Mouse (Mus musculus) erythroblast, embryonic 14.5 days (primary cell): ENCODE measurements around the gene Arpc5. TPM values are rescaled to one million over a fixed set of nuclear protein-coding genes. Genes with fewer than 3 reads are reported as not detected.
A peak's percentile ranks its signal among the peaks of the same experiment; 100 is the strongest.

Experiments used
- H3K27me3 ChIP-seq: 2 replicates; pipeline ENCODE4 v1.6.1; 2012; ENCODE audit warnings: inconsistent platforms; ENCODE audit not compliant: control insufficient read depth
- H3K36me3 ChIP-seq: 2 replicates; pipeline ENCODE4 v1.6.1; 2012; ENCODE audit warnings: mild to moderate bottlenecking, inconsistent platforms; ENCODE audit not compliant: control insufficient read depth
- H3K4me1 ChIP-seq: 2 replicates; pipeline ENCODE4 v1.6.1; 2012; ENCODE audit warnings: inconsistent platforms; ENCODE audit not compliant: control insufficient read depth
- H3K4me3 ChIP-seq: replicated peaks from 2 replicates; pipeline ENCODE3; 2012; ENCODE audit warnings: moderate library complexity, mild to moderate bottlenecking, inconsistent platforms
- H3K9me3 ChIP-seq: 2 replicates; pipeline ENCODE4 v1.6.1; 2012; ENCODE audit warnings: low read length, inconsistent platforms, mixed read lengths; ENCODE audit not compliant: control insufficient read depth
- GATA1 ChIP-seq: IDR thresholded peaks from 2 replicates; pipeline ENCODE4 v1.6.1; 2012; ENCODE audit warnings: low read length, inconsistent platforms, mixed read lengths
- TAL1 ChIP-seq: IDR thresholded peaks from 3 replicates; pipeline ENCODE4 v1.6.1; 2012; ENCODE audit warnings: low read length, inconsistent platforms, mixed read lengths
- polyA plus RNA-seq: library from polyadenylated mRNA; stranded (reverse); fragments of >175 nt; gene quantifications from 2 replicates; pipeline ENCODE4 v1.2.3, GENCODE M21; 2012

Arpc5 gene
- polyA plus RNA-seq = 16.9 and 23.0 TPM in 2 replicates

- Histone ChIP-seq H3K4me3 (peak within 1 kb of the TSS; percentile 94), H3K9me3 (no peaks in the 10 kb centered on the region), H3K36me3 (peaks cover 31% of the 10 kb centered on the region), H3K4me1 (peaks cover 21% of the 10 kb centered on the region), H3K27me3 (peaks cover 38% of the 10 kb centered on the region)
- TF ChIP-seq GATA1 (no peak), TAL1 (no peak)
Observed at GRCm38 (mm10) chr1:152766032-152766772, at the start of gene Arpc5, which contains the start of gene Rgl1. Gene Arpc5 (plus strand): TSS chr1:152766542. Gene Rgl1 (minus strand): TSS chr1:152766351.

- H3K27me3 ChIP-seq = no peaks in the 10 kb centered on the region
Observed at GRCm38 (mm10) chr1:152717329-152717728, 49.0 kb upstream of the Arpc5 start.

GRCm38 (mm10) chr1:152718200-152718599, 48.1 kb upstream of the Arpc5 start:
- H3K36me3 ChIP-seq = no peaks in the 10 kb centered on the region
- no peaks in the 10 kb centered on the region for H3K4me1 ChIP-seq
- H3K9me3 ChIP-seq = no peaks in the 10 kb centered on the region
- no peaks in the 10 kb centered on the region for H3K27me3 ChIP-seq
- TF ChIP-seq GATA1 (no peak), TAL1 (no peak)
- H3K4me3 ChIP-seq = no peak overlapping the region

More at GRCm38 (mm10) chr1:152717329-152717728, 49.0 kb upstream of the Arpc5 start:
- Histone ChIP-seq H3K9me3 (no peaks in the 10 kb centered on the region), H3K4me1 (no peaks in the 10 kb centered on the region), H3K36me3 (no peaks in the 10 kb centered on the region), H3K4me3 (no peak overlapping the region)
- no peak for TF ChIP-seq GATA1
- no peak for TF ChIP-seq TAL1

GRCm38 (mm10) chr1:152720969-152721368, 45.4 kb upstream of the Arpc5 start:
- no peaks in the 10 kb centered on the region for H3K27me3 ChIP-seq
- no peaks in the 10 kb centered on the region for H3K9me3 ChIP-seq
- H3K4me3 ChIP-seq = no peak overlapping the region
- no peak for TF ChIP-seq TAL1
- H3K4me1 ChIP-seq = no peaks in the 10 kb centered on the region
- H3K36me3 ChIP-seq = no peaks in the 10 kb centered on the region

DNA sequence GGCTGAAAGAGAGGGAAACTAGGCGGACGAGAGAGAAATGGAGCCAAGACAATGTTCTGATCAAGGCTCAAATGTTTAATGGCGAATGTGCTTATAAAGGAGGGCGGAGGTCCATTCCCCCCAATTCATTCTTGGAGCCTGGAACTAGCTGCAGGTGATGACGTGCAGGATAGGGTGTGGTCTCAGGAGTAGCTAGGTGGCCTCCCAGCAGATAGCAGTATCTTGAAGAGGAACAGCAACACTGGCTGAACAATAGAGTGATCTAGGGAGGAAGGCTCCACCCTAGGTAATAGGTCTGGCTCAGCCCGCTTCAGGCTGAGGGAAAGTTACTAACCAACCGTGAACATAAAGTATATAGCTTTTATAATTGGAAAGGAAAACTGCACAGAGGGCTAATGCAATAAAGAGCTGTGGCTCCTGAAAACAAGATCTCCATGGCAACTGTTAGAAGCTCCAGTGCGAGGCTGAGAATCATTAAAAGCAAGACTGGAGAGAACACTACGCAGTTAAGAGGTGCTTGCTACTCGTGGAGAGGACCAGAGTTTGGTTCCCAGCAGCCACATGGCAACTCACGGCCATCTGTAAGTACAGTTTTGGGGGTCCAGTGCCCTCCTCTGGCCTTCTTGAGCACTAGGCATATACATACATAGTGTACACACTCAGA, 44.7 kb upstream of the Arpc5 start:
- no peaks in the 10 kb centered on the region for H3K36me3 ChIP-seq
- H3K4me1 ChIP-seq = no peaks in the 10 kb centered on the region
- H3K4me3 ChIP-seq = no peak overlapping the region
- no peaks in the 10 kb centered on the region for H3K27me3 ChIP-seq
- H3K9me3 ChIP-seq = no peaks in the 10 kb centered on the region
- TF ChIP-seq TAL1 (no peak), GATA1 (no peak)

GRCm38 (mm10) chr1:152724286-152724685, 42.1 kb upstream of the Arpc5 start:
- Histone ChIP-seq H3K36me3 (no peaks in the 10 kb centered on the region), H3K4me1 (no peaks in the 10 kb centered on the region), H3K9me3 (no peaks in the 10 kb centered on the region), H3K4me3 (no peak overlapping the region), H3K27me3 (no peaks in the 10 kb centered on the region)
- TF ChIP-seq GATA1 = no peak
- no peak for TF ChIP-seq TAL1

DNA sequence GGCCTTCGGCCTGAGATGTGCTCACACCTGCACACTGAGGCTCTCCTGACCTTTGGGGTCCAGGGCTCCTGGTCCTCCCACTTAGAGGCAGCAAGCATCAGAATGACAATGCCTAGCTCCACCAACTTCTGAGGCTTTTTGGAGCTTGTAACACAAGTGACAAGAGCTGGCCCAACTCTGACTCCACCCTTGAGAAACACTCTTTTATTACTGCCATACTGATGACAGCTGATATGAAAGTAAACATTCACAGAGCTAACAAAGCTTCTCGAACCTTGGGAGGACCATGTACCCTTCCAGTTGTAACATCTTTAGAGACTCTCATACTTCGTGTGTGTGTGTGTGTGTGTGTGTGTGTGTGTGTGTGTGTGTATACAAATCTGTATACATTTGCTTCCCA, 40.2 kb upstream of the Arpc5 start:
- H3K9me3 ChIP-seq = no peaks in the 10 kb centered on the region
- H3K36me3 ChIP-seq = no peaks in the 10 kb centered on the region
- H3K27me3 ChIP-seq = peaks cover 5% of the 10 kb centered on the region
- no peaks in the 10 kb centered on the region for H3K4me1 ChIP-seq
- H3K4me3 ChIP-seq = no peak overlapping the region
- TF ChIP-seq GATA1 (no peak), TAL1 (no peak)

DNA sequence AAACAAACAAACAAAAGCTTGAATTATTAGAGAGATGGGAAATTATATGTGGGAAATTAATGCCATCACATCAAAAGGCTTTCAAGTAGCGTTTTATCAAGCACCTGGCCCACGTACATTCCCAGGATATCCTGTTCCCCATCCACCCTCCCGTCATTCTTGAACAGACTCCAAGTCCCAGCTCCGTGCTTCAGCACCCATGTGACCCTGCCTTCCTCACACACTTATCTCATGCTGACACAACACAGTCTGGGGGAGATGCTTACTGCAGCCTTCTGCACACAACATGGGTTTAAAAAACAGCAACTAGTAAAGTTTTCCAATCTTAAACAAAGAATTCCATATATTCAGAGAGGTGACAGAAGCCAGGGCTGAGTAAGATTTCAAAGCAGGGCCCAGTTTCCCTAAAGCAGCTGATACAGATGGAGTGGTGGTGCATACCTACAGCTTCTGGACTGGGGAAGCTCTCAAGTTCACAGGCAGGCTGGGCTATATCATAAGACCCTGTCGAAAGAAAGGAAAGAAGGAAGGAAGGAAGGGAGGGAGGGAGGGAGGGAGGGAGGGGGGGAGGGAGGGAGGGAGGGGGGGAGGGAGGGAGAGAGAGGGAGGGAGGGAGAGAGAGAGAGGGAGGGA, 38.6 kb upstream of the Arpc5 start:
- no peaks in the 10 kb centered on the region for H3K36me3 ChIP-seq
- no peaks in the 10 kb centered on the region for H3K9me3 ChIP-seq
- no peaks in the 10 kb centered on the region for H3K4me1 ChIP-seq
- no peak for TF ChIP-seq GATA1
- no peak for TF ChIP-seq TAL1
- H3K27me3 ChIP-seq = peaks cover 9% of the 10 kb centered on the region
- no peak overlapping the region for H3K4me3 ChIP-seq

GRCm38 (mm10) chr1:152738793-152739192, 27.5 kb upstream of the Arpc5 start:
- Histone ChIP-seq H3K9me3 (no peaks in the 10 kb centered on the region), H3K4me1 (no peaks in the 10 kb centered on the region), H3K4me3 (no peak overlapping the region), H3K36me3 (no peaks in the 10 kb centered on the region), H3K27me3 (no peaks in the 10 kb centered on the region)
- TF ChIP-seq GATA1 (no peak), TAL1 (no peak)
